Mouse (Mus musculus) forebrain, embryonic 12.5 days (tissue): ENCODE measurements around the gene Lrrc58. TPM values are rescaled to one million over a fixed set of nuclear protein-coding genes. Genes with fewer than 3 reads are reported as not detected.

Experiments used
- polyA plus RNA-seq: library from polyadenylated mRNA; unstranded; fragments of >200 nt; fragmentation: Nextera tagmentation; extraction: Ambion mirVana; gene quantifications from 2 replicates; pipeline ENCODE4 v1.2.1, GENCODE M21; 2016

Lrrc58 gene
- polyA plus RNA-seq, 1 experiment from 2014 or later, result 65.8 TPM

Other genes starting within 250 kb of the Lrrc58 start
- gene Ndufb4, start 213.9 kb upstream of the Lrrc58 start, polyA plus RNA-seq, result 77.0 and 79.2 TPM in 2 replicates
- 146 and 173 TPM in 2 replicates for gene Fstl1, start 91.5 kb upstream of the Lrrc58 start, polyA plus RNA-seq
- 0.17 and 0.29 TPM in 2 replicates for gene Gm36028, start 7.2 kb upstream of the Lrrc58 start, polyA plus RNA-seq
- gene Gpr156, start 48.1 kb downstream of the Lrrc58 start, polyA plus RNA-seq, result 4.6 and 5.4 TPM in 2 replicates
- gene Gsk3b, start 220.6 kb downstream of the Lrrc58 start, polyA plus RNA-seq, result 116 and 129 TPM in 2 replicates